Mouse (Mus musculus) limb, embryonic 10.5 days (tissue): ENCODE results near the gene Gm44596. TPM values are rescaled to one million over a fixed set of nuclear protein-coding genes. Genes with fewer than 3 reads are reported as not detected.

Experiments used
- DNase-seq: peaks from one replicate; pipeline ENCODE4 v3.0.0-alpha.2; 2017; ENCODE audit warnings: low spot score
- H3K27ac ChIP-seq: fragments of 300-500 bp; sonication (generic); 2 replicates; pipeline ENCODE4 v1.5.1; 2016; ENCODE audit warnings: mild to moderate bottlenecking
- H3K27me3 ChIP-seq: fragments of 300-500 bp; sonication (generic); 2 replicates; pipeline ENCODE4 v1.6.1; 2016; ENCODE audit warnings: low read depth, mild to moderate bottlenecking; ENCODE audit not compliant: poor library complexity, severe bottlenecking
- H3K36me3 ChIP-seq: fragments of 300-500 bp; sonication (generic); 2 replicates; pipeline ENCODE4 v1.6.1; 2016; ENCODE audit warnings: mild to moderate bottlenecking, moderate library complexity
- H3K4me1 ChIP-seq: fragments of 300-500 bp; sonication (generic); 2 replicates; pipeline ENCODE4 v1.6.1; 2016
- H3K4me3 ChIP-seq: fragments of 300-500 bp; sonication (generic); 2 replicates; pipeline ENCODE4 v1.5.1; 2016; ENCODE audit warnings: mild to moderate bottlenecking, moderate library complexity
- H3K9me3 ChIP-seq: fragments of 300-500 bp; sonication (generic); replicated peaks from 2 replicates; pipeline ENCODE4 v1.6.1; 2016; ENCODE audit warnings: mild to moderate bottlenecking
- WGBS: fragments of 180-500 bp; shearing (Covaris S2); methylation state at CpG from one replicate; pipeline ENCODE4 v1.1.7; 2016; 5-methylcytosine and 5-hydroxymethylcytosine counted together
- polyA plus RNA-seq: library from polyadenylated mRNA; unstranded; fragments of >200 nt; fragmentation: Nextera tagmentation; extraction: Ambion mirVana; gene quantifications from 2 replicates; pipeline ENCODE4 v1.2.1, GENCODE M21; 2016

Gm44596 gene
- polyA plus RNA-seq, 1 experiment from 2014 or later, result not detected

- WGBS, result 95% methylated on average over 1 of the region's 1 CpGs
- Histone ChIP-seq H3K36me3 (no peaks in the 10 kb centered on the region), H3K27me3 (no peaks in the 10 kb centered on the region), H3K4me3 (no peak overlapping the region), H3K9me3 (no peaks in the 10 kb centered on the region), H3K27ac (no peak overlapping the region), H3K4me1 (no peaks in the 10 kb centered on the region)
- no peak for DNase-seq
These were observed 13.9 kb downstream of the Gm44596 start for GRCm38 (mm10) chr6:128389185-128389584.

GRCm38 (mm10) chr6:128390683-128391082, 15.4 kb downstream of the Gm44596 start:
- Histone ChIP-seq H3K36me3 (no peaks in the 10 kb centered on the region), H3K9me3 (no peaks in the 10 kb centered on the region), H3K4me3 (no peak overlapping the region), H3K27me3 (no peaks in the 10 kb centered on the region), H3K4me1 (no peaks in the 10 kb centered on the region), H3K27ac (no peak overlapping the region)
- WGBS, result 59% methylated on average over 1 of the region's 1 CpGs
- DNase-seq, result no peak

- no peak overlapping the region for H3K27ac ChIP-seq
- no peaks in the 10 kb centered on the region for H3K36me3 ChIP-seq
- peaks cover 10% of the 10 kb centered on the region; the same call in 1 of the 2 replicates for H3K4me1 ChIP-seq
- DNase-seq, result no peak
- H3K27me3 ChIP-seq, result no peaks in the 10 kb centered on the region
- WGBS, result 86% methylated on average over 7 of the region's 7 CpGs
- no peak overlapping the region for H3K4me3 ChIP-seq
- no peaks in the 10 kb centered on the region for H3K9me3 ChIP-seq
These were observed 22.4 kb downstream of the Gm44596 start for GRCm38 (mm10) chr6:128397574-128398261.

- H3K27me3 ChIP-seq, result no peaks in the 10 kb centered on the region
- 74% methylated on average over 3 of the region's 3 CpGs for WGBS
- peak within 1 kb of the TSS; percentile 20; the same call in 1 of the 2 replicates for H3K4me3 ChIP-seq
These were observed 23.7 kb downstream of the Gm44596 start, which contains the start of gene Nrip2 for GRCm38 (mm10) chr6:128398996-128399395. TSS of gene Nrip2 (plus strand) at chr6:128399296.

GRCm38 (mm10) chr6:128399421-128400185, 24.3 kb downstream of the Gm44596 start:
- H3K4me3 ChIP-seq, result peak overlapping the region; percentile 20; the same call in 1 of the 2 replicates
- no peak for DNase-seq
- H3K4me1 ChIP-seq, result peaks cover 10% of the 10 kb centered on the region; the same call in 1 of the 2 replicates
- no peaks in the 10 kb centered on the region for H3K9me3 ChIP-seq
- no peaks in the 10 kb centered on the region for H3K36me3 ChIP-seq
- 55% methylated on average over 21 of the region's 21 CpGs for WGBS
- no peaks in the 10 kb centered on the region for H3K27me3 ChIP-seq
- H3K27ac ChIP-seq, result peak overlapping the region; percentile 39; the same call in 1 of the 2 replicates

More at GRCm38 (mm10) chr6:128398996-128399395, 23.7 kb downstream of the Gm44596 start, which contains the start of gene Nrip2:
- Histone ChIP-seq H3K36me3 (no peaks in the 10 kb centered on the region), H3K4me1 (peaks cover 10% of the 10 kb centered on the region; the same call in 1 of the 2 replicates), H3K27ac (peak within 1 kb of the TSS; percentile 39; the same call in 1 of the 2 replicates), H3K9me3 (no peaks in the 10 kb centered on the region)
- no peak for DNase-seq

- no peak for DNase-seq
- H3K27me3 ChIP-seq, result no peaks in the 10 kb centered on the region
These were observed 29.4 kb downstream of the Gm44596 start for GRCm38 (mm10) chr6:128404708-128405107.

GRCm38 (mm10) chr6:128408544-128409125, 33.3 kb downstream of the Gm44596 start:
- Histone ChIP-seq H3K27me3 (no peaks in the 10 kb centered on the region), H3K4me3 (no peak overlapping the region), H3K4me1 (no peaks in the 10 kb centered on the region), H3K9me3 (no peaks in the 10 kb centered on the region), H3K36me3 (peaks cover 79% of the 10 kb centered on the region), H3K27ac (no peak overlapping the region)
- WGBS, result 90% methylated on average over 7 of the region's 7 CpGs
- no peak for DNase-seq

More at GRCm38 (mm10) chr6:128404708-128405107, 29.4 kb downstream of the Gm44596 start:
- H3K36me3 ChIP-seq, result peaks cover 39% of the 10 kb centered on the region
- peaks cover 5% of the 10 kb centered on the region; the same call in 1 of the 2 replicates for H3K4me1 ChIP-seq
- H3K9me3 ChIP-seq, result no peaks in the 10 kb centered on the region
- H3K4me3 ChIP-seq, result no peak overlapping the region
- H3K27ac ChIP-seq, result no peak overlapping the region
- 63% methylated on average over 5 of the region's 5 CpGs for WGBS

GRCm38 (mm10) chr6:128410305-128410704, 35.0 kb downstream of the Gm44596 start:
- WGBS, result 94% methylated on average over 13 of the region's 13 CpGs
- DNase-seq, result no peak
- H3K4me1 ChIP-seq, result no peaks in the 10 kb centered on the region
- H3K27me3 ChIP-seq, result no peaks in the 10 kb centered on the region
- no peak overlapping the region for H3K4me3 ChIP-seq
- no peak overlapping the region for H3K27ac ChIP-seq
- H3K9me3 ChIP-seq, result no peaks in the 10 kb centered on the region
- peaks cover 90% of the 10 kb centered on the region for H3K36me3 ChIP-seq

GRCm38 (mm10) chr6:128411115-128411514, 35.8 kb downstream of the Gm44596 start:
- 24% methylated on average over 3 of the region's 3 CpGs for WGBS
- Histone ChIP-seq H3K9me3 (no peaks in the 10 kb centered on the region), H3K27ac (no peak overlapping the region), H3K36me3 (peaks cover 92% of the 10 kb centered on the region), H3K4me3 (no peak overlapping the region), H3K4me1 (no peaks in the 10 kb centered on the region), H3K27me3 (no peaks in the 10 kb centered on the region)
- peak; percentile 86 for DNase-seq

GRCm38 (mm10) chr6:128416169-128416568, 40.9 kb downstream of the Gm44596 start:
- no peak overlapping the region for H3K4me3 ChIP-seq
- H3K27ac ChIP-seq, result no peak overlapping the region
- H3K36me3 ChIP-seq, result peaks cover 70% of the 10 kb centered on the region
- H3K9me3 ChIP-seq, result no peaks in the 10 kb centered on the region
- H3K4me1 ChIP-seq, result no peaks in the 10 kb centered on the region
- 94% methylated on average over 5 of the region's 5 CpGs for WGBS
- DNase-seq, result no peak
- no peaks in the 10 kb centered on the region for H3K27me3 ChIP-seq

- DNase-seq, result no peak
- WGBS, result 95% methylated on average over 1 of the region's 1 CpGs
- no peak overlapping the region for H3K27ac ChIP-seq
These were observed 42.8 kb downstream of the Gm44596 start for GRCm38 (mm10) chr6:128418076-128418475.

GRCm38 (mm10) chr6:128421036-128421435, 45.7 kb downstream of the Gm44596 start:
- WGBS, result 91% methylated on average over 2 of the region's 2 CpGs
- Histone ChIP-seq H3K4me1 (peaks cover 8% of the 10 kb centered on the region; the same call in 1 of the 2 replicates), H3K36me3 (peaks cover 31% of the 10 kb centered on the region), H3K27ac (no peak overlapping the region), H3K4me3 (no peak overlapping the region), H3K27me3 (no peaks in the 10 kb centered on the region), H3K9me3 (no peaks in the 10 kb centered on the region)
- DNase-seq, result no peak

More at GRCm38 (mm10) chr6:128418076-128418475, 42.8 kb downstream of the Gm44596 start:
- no peaks in the 10 kb centered on the region for H3K27me3 ChIP-seq
- H3K4me3 ChIP-seq, result no peak overlapping the region
- H3K4me1 ChIP-seq, result no peaks in the 10 kb centered on the region
- peaks cover 53% of the 10 kb centered on the region for H3K36me3 ChIP-seq
- no peaks in the 10 kb centered on the region for H3K9me3 ChIP-seq
